Mouse (Mus musculus): ENCODE measurements at regions not wholly inside any gene's neighbourhood (a gene's known extent, or its start where the extent isn't known, plus 50 kb on each side); places are given as distances from the start of the nearest gene placed in this dataset.

DNA sequence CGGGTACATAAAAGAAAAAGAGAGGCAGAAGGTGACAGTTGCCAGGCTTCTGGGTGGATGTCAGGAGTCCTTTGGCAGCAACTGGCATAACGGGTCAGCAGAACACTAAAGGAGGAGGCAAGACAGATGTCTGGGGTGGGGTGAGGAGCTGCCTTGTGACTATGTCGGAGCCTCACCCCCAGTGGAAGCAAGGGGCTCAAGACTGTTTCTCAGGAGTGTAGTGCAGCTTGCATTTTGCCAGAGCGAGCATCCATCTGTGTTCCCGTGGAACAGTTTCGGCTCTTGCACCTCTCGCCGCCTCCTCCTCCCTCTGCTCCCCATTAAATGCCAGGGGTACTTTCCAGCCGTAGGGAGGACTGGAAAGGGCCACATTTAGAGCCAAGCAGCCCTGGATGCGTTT is 67.6 kb downstream of the Zbtb18 start:
- TF ChIP-seq CTCF (IDR thresholded peaks at IDR 0.05; ENCODE audit: extremely low read depth, insufficient read depth, low read length) (no peak), POLR2A (IDR thresholded peaks at IDR 0.05; ENCODE audit: extremely low read depth, insufficient read depth, low read length) (no peak)

Measured in cortical plate, adult 2 months (tissue).